Mouse (Mus musculus): ENCODE results near the gene Dvl3.

The Dvl3 gene

DNA sequence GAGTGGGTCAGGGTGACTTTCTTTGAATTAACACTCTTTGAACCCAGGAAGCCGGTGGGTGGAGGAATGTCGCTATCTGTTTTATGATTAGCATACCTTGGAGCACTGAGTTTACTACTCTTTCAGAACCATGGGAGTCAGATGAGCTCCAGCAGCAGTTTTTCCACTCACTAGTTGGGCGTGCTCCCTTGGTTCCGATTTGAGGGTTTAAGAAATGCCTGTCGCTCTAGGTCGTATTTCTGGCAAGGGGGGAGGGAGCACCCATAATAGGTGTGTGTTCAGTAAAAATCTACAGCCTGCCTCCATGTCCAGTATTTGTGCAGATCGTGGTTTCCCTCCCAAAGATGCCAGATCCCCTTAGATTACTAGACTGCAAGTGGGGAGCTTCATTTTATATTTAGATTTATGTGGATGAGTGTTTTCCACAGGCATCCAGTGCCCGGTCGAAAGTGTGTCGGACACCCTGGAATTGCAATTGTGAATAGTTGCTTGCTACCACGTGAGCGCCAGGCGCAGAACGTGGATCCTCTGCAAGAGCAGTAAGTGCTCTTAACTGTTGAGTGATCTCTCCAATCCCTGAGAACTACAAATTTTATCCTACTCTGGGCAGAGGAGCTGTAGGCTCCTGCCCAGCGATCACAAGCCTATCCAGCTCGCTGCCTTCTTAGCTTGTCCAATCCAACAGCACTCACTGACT lies 18.7 kb upstream of the Dvl3 start:
- DNase-seq, result peak; percentile 29 to 34

DNA sequence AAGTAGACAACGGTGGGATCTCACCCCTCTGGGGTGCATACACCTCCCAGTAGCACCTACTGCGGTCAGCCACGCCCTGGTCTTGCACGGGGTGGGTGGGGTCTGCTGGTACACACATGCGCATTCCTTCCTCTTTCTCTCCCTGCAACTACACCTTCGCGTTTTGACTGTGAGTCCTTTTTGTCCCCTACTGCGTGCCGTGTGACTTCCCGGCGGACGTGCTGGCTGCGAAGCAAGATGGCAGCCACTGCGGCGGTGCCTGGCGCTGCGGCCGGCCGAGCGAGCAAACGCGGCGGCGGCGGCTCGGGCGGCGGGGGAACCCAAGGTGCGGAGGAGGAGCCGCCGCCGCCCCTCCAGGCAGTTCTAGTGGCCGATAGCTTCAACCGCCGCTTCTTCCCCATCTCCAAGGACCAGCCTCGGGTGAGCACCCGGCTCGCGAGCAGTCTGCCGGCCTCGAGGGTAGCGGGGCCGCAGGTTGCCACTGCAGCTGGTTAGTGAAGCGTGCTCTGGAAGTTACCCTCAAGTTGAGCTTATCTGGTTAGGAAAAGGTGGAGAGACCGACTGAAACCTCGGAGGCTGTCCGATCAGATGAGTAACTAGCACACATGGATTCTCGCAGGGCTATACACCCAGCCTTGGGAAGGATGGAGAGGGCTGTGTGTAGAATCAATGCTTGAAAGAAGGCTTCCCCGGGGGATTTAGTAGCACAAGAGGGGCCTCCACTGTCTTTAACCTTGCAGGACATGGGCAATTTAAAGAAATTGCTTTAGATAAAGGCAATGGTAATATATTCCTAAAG lies 17.9 kb upstream of the Dvl3 start, which contains the start of gene Eif2b5:
Eif2b5 (plus strand) TSS at position 141 of the 799 bp plus-strand sequence.
- peak; percentile 97 for DNase-seq

GRCm38 (mm10) chr16:20506000-20506399 lies 10.8 kb upstream of the Dvl3 start:
- DNase-seq, result no peak

DNA sequence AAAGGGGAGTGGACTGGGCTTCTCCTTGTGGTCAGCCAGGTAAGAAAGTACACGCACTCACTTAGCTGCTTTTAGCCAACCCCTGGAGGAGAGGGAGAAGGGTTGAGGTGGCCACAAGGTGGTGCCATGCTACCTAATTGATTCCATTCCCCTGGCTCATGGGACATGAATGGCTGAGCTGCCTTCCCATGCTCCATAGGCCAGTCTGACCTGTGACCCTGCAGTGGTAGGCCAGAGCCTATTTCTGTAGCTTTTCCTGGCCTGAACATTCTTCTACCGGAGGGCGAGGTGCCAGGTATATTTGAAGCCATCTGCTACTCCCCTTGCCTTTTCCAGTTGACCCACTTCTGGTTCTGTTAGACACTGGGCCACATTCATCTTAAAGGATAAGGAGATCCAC lies 7.4 kb upstream of the Dvl3 start:
- peak; percentile 53 to 74 for DNase-seq

DNA sequence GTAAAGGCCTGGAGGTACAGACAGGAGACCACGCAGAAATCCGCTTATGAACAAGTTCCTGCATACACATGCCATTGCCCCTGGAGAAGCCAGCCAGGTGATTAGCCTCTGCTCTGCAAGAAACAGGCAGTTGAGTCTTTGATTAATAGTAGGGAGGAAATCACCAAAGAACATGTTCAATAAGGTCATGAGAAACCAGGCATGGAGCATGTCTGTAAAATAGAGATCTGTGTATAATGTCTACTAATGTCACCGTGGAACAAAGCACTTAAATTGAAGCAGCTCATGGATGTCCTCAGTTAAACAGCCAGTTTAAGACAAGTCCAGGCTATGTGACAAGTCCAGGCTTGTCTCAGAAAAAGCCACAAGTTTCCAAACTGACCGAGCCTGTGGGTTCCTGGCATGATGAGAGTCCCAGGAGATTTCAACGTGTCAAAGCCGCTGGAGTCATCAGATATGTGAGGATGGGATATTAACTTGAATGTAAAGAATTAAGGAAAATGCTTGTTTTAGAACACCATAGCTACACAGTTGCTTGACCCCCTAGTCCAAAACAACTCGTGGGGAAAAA lies 5.4 kb upstream of the Dvl3 start:
- no peak for DNase-seq

- DNase-seq, result peak in 1 of 2 experiments; percentile 46
These were observed 750 bp upstream of the Dvl3 start for GRCm38 (mm10) chr16:20516032-20516431.

DNA sequence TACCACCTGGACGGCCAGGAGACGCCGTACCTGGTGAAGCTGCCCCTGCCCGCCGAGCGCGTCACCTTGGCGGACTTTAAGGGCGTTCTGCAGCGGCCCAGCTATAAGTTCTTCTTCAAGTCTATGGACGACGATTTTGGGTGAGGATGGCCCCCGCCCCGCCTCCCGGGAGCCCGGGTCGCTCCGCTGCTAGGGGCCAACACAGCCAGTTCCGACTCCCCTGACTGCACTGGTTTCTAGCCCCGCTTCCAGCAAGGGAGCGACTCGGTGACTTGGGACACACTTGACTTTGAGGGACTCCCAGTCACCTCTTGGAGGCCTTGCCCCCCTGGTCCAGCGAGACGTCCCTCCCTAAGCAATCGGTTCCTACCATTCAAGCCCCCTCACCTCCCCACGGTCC lies 434 bp downstream of the Dvl3 start:
- DNase-seq, result peak in 1 of 2 experiments; percentile 41

GRCm38 (mm10) chr16:20517701-20518374 lies 1.1 kb downstream of the Dvl3 start:
- peak; percentile 30 to 40 for DNase-seq

DNA sequence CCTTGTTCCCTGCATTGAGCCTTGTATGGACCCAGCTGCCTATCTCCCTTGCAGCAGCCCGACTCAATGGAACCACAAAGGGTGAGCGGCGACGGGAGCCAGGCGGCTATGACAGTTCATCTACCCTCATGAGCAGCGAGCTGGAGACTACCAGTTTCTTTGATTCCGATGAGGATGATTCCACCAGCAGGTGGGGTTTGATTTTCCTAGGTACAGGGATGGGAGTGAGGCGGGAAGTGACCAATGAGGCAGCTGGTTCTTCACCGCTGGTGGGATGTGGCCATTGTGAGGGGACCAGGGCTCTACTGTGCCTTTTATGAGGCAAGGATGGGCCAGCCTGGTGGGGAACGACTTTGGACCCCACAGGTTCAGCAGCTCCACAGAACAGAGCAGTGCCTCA lies 7.1 kb downstream of the Dvl3 start:
- no peak for DNase-seq

GRCm38 (mm10) chr16:20528779-20529178 lies 12.0 kb downstream of the Dvl3 start:
- DNase-seq, result no peak

DNA sequence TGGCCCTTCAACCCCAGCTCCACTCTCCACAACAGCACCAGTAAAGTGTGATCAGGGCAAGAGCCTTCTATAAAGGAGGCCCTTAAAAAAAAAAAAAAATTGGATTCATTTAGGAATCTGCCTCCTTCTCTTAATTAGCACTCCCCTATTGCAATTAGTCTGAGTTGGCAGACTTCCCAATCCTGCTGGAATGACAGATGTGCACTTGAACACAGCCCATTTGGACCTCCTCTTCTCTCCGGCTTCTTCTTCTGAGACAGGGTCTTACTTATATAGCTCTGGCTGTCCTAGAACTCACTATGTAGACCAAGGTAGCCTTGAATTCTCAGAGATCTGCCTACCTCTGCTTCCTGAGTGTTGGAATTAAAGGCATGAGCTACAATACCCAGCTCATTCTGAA lies 12.6 kb downstream of the Dvl3 start:
- DNase-seq, result no peak

DNA sequence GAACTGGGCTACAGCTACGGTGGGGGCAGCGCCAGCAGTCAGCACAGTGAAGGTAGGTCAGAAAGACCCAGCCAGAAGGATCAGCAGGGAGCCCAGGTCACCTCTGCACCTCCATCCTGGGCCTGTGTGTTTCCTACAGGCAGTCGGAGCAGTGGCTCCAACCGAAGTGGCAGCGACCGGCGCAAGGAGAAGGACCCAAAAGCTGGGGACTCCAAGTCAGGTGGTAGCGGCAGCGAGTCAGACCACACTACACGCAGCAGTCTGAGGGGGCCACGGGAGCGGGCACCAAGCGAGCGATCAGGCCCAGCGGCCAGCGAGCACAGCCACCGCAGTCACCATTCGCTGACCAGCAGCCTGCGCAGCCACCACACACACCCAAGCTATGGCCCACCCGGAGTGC lies 14.2 kb downstream of the Dvl3 start:
- DNase-seq, result no peak

DNA sequence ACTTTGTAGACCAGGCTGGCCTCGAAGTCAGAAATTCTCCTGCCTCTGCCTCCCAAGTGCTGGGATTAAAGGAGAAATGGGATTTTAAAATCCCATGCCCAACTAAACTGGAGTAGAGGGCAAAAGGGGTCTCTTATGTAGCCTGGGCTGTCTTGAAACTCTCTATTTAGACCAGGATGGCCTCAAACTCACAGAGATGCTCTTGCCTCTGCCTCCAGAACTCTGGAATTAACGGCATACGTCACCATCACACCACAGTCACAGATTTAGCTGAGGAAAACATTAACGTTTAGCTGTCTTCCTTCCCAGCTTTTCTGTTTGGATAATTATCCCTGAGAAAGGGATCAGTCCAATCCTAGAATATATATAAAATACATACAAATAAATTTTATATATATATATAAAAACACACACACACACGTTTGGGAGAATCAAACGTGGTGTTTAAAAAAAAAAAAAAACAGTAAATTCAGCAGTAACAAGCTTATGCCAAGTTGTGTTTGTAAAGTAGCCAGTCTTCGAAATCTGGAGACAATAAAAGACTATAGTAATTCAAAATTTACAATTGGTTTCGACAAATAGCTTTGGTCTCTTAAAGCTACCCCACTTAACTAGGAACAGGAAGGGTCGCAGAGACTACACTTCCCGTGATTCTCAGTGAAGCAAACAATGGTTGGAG lies 18.0 kb downstream of the Dvl3 start:
- DNase-seq, result no peak

- DNase-seq, result peak; percentile 94 to 99
These were observed 18.7 kb downstream of the Dvl3 start, which contains the start of gene Ap2m1 for GRCm38 (mm10) chr16:20535296-20536080. Ap2m1 (plus strand) TSS chr16:20535478.

DNA sequence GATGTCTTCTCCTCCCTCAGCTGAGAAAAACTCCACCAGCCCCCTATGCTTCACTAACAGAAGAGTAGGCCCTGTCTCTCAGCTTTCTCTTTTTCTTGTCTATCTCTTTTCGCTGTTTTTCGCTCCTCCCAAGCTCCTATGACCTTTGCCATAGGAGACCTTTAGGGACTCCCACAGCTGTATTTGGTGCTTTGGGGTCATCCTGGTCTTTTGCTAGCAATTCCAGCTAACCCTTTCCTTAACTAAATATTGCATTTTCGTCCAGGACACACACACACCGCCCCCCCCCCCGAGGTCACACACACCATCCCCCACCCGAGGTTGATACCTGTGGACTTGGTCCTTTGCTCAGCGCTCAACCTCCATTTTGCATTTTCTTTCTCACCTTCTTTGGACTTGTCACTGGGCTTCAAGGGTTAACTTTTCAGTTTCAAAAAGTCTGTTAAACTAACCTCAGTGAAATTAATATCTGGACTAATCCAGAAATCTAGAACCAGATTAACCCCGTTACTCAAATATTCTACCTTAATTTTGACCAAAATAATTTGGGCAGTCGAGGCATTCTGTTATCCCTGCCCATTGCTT lies 19.4 kb downstream of the Dvl3 start:
- DNase-seq, result no peak

DNA sequence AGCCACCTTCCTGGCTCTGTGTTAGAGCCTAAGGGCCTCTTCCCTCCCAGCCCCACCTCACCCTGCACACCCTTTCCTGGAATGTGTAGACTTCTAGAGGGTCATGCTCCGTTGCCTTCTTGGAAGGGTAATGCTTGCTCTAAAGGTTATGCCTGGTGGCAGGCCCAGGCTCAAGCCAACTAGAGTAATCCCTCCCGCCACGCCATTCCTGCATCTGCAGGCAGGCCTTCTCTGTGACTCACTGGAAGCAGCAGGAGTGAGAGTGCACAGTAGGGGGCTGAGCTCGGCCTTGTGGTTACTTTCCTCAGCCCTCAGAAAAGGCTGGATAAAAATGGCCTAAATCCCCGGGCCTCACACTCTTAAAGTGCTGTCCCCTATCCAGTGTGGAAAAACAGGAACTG lies 20.3 kb downstream of the Dvl3 start:
- peak; percentile 81 to 86 for DNase-seq

DNA sequence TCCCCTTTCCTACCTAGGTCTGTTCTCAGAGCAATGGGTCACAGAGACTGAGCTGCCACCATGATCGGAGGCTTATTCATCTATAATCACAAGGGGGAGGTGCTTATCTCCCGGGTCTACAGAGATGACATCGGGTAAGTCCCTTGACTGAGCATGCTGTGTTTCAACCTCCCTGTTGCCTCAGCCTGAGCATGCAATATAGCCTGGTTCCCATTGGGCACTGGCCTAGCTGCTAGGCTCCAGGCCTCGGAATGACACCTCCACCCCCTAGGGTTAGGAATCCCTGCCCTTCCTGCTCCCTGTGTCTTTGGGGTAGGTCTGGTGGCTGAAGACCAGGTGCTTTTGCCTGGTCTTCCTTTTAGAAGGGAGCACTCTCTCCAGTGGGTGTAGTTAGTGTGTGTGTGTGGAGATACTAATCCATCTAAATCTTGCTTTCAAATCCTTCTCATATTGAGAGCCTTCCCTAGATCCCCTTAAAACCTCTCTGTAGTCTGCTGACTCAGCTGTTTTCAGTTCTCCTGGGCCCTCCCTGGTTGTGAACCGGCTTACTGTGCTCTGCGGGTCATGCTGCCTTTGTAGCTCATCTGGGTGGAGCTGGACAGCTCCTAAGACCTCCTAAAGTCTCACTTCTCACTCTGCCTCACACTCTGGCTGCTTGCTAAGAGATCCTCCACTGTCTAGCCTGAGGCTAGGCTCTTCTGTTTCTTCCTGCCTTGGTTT lies 21.0 kb downstream of the Dvl3 start:
- DNase-seq, result no peak

- DNase-seq, result no peak
These were observed 22.9 kb downstream of the Dvl3 start for GRCm38 (mm10) chr16:20539649-20540048.

DNA sequence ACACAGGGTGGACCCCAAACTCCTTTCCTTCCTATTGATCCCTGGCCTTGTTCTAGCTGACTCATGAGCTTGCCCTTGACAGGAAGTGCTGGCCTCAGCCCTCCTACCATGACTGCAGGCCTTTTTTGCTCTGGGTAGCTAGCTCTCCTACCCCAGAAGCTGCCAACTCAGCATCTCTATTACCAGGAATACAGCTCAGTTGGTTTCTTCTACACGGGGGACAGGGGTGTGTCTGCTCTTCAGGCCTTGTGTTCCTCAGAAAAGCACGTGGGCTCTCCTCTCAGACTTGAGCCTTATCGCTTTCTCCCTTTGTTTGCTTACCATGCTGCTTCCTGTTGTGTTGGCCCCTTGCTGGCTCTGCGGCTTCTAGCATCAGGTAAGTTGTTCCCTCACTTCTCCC lies 23.7 kb downstream of the Dvl3 start:
- no peak for DNase-seq

DNA sequence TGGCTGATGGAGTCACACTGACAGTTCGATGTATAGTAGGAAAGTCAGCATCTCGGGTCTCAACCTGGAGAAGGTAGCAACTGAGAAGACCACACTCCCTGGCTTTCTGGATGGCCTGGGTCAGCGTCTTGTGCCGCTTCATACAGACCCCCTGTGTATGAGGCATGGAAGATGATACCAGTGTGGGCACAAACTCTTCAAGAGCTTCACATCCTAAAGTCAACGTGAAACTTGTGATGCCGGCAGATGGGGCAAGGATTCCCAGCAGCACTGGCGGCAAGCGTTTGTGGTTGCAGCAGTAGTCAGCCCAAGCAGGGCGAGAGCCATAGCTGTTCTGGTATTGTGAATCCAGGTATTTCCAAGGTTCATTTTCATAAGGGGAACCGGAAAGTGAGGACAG lies 28.9 kb downstream of the Dvl3 start:
- no peak for DNase-seq

DNA sequence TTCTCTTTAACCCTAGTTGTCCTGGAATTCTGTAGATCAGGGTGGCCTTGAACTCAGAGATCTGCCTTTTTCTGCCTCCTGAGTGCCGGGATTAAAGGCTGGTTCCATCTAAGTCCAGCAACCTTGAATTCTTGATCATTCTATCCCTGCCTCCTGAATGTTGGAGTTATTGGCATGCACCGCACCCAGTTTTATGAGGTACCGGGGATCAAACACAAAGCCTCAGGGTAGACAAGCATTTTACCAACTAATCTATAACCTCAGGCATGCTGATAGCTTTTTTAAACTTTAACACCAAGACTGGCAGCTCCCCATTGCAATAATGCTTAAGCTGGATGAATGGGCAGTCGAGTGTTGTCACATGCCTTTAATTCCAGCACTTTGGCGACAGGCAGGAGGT lies 30.6 kb downstream of the Dvl3 start:
- no peak for DNase-seq
